Mouse (Mus musculus) lung, embryonic 16.5 days (tissue): ENCODE measurements around the gene Tgtp2. TPM values are rescaled to one million over a fixed set of nuclear protein-coding genes. Genes with fewer than 3 reads are reported as not detected.
A peak's percentile ranks its signal among the peaks of the same experiment; 100 is the strongest.

Source experiments
- ATAC-seq: fragments of 200-750 bp; cut with Nextera tagmentation; 2 replicates; pipeline ENCODE4 v1.8.0; 2017; ENCODE audit warnings: low read depth, mild to moderate bottlenecking, moderate library complexity
- H3K27ac ChIP-seq: fragments of 300-500 bp; sonication (generic); 2 replicates; pipeline ENCODE4 v1.5.1; 2014; ENCODE audit warnings: mild to moderate bottlenecking, control low read depth, low read length
- H3K27me3 ChIP-seq: fragments of 300-500 bp; sonication (generic); 2 replicates; pipeline ENCODE4 v1.6.1; 2014; ENCODE audit warnings: low read depth, low read length, mixed read lengths; ENCODE audit not compliant: control insufficient read depth, insufficient read depth
- H3K36me3 ChIP-seq: fragments of 300-500 bp; sonication (generic); 2 replicates; pipeline ENCODE4 v1.6.1; 2014; ENCODE audit warnings: low read length; ENCODE audit not compliant: control insufficient read depth, insufficient read depth
- H3K4me1 ChIP-seq: fragments of 300-500 bp; sonication (generic); replicated peaks from 2 replicates; pipeline ENCODE4 v1.6.1; 2014; ENCODE audit warnings: low read length, mixed read lengths; ENCODE audit not compliant: control insufficient read depth, insufficient read depth
- H3K4me2 ChIP-seq: fragments of 300-500 bp; sonication (generic); 2 replicates; pipeline ENCODE4 v1.6.1; 2014; ENCODE audit warnings: low read depth, low read length, control low read depth
- H3K4me3 ChIP-seq: fragments of 300-500 bp; sonication (generic); 2 replicates; pipeline ENCODE4 v1.5.1; 2014; ENCODE audit warnings: mild to moderate bottlenecking, low read length, control low read depth
- H3K9ac ChIP-seq: fragments of 300-500 bp; sonication (generic); 2 replicates; pipeline ENCODE4 v1.6.1; 2014; ENCODE audit warnings: low read length, control low read depth
- H3K9me3 ChIP-seq: fragments of 300-500 bp; sonication (generic); 2 replicates; pipeline ENCODE4 v1.6.1; 2016; ENCODE audit warnings: low read length; ENCODE audit not compliant: control insufficient read depth
- WGBS: fragments of 180-500 bp; shearing (Covaris S2); extraction: QIAGEN DNeasy Blood & Tissue Kit; methylation state at CpG from one replicate; pipeline ENCODE4 v1.1.7; 2014; 5-methylcytosine and 5-hydroxymethylcytosine counted together
- polyA plus RNA-seq: library from polyadenylated mRNA; unstranded; fragments of >200 nt; fragmentation: Nextera tagmentation; extraction: Ambion mirVana; gene quantifications from 2 replicates; pipeline ENCODE4 v1.2.1, GENCODE M21; 2015

Tgtp2 gene
- polyA plus RNA-seq, 1 experiment from 2014 or later = 0.69 TPM

DNA sequence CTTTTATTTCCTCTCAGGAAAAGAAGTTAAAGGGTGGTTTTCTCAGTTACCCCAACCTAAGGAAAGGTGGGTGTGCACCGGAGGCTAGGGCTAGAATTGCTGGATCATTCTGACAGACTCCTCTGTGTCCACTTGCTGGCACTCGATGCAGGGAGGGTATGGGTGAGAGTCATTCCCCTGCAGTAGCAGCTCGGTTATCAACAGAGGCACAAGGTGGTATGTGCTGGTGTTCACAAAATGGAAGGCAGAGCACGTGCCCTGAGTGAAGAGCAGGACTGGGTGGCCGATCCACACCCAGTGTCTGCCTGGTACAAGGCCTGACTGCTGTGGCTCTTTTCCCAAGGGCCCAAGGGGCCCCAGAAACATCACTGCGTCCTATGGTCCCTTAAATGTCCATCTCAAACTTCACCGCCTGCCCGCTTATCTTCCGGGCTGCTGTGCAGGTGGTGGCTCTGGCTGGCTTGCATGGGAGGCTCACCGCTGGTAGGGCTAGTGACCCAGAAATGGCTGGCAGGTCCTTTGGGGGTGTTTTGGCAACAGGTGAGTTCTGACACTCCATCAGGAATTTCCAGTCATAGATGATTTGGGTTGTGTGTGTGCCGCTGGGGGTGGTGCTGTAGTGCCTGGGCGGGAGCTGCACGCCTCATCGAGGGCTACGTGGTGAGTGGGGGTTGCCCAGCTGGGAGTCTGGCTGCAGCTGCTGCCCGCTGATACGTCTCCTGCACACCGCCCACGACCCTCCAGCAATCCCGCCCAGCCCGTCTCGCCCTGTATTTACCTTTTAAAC, 24.0 kb upstream of the Tgtp2 start:
- Histone ChIP-seq H3K36me3 (no peaks in the 10 kb centered on the region), H3K9me3 (no peaks in the 10 kb centered on the region), H3K27ac (peak overlapping the region; percentile 49), H3K4me2 (peak overlapping the region; percentile 47), H3K9ac (0 out of 2 replicates have a peak overlapping the region, but pooled peaks have one; percentile 14), H3K4me1 (peaks cover 9% of the 10 kb centered on the region), H3K4me3 (peak overlapping the region; percentile 23), H3K27me3 (no peaks in the 10 kb centered on the region)
- ATAC-seq = peak; percentile 79
- 30% methylated on average over 22 of the region's 22 CpGs for WGBS

DNA sequence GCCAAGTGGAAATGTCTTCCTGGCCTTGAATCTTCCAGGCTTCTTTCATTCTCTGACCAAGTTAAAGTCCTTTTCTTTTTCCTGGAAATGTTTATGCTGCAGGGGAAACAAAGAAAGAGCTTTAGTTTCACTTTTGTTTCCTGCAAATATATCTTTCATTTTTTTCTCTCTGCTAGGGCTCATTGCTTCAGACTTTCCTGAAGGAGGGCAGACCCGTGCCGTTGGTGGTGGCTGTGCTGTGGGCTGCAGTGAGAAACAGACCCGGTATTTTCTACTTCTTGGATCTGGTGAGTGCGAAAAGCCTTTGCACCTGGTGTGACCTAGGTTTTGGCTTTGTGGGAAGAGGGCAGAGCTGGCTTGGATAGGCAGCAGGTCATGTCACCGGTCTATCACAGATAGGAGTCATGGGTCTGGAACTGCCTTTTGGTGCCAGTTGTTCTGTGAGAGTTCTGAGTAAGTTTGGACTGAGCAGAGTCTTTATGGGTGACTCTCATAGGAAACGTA, 22.9 kb upstream of the Tgtp2 start:
- H3K9ac ChIP-seq = no peak overlapping the region
- 74% methylated on average over 6 of the region's 6 CpGs for WGBS
- ATAC-seq = no peak
- no peak overlapping the region for H3K4me3 ChIP-seq
- peaks cover 9% of the 10 kb centered on the region for H3K4me1 ChIP-seq
- H3K4me2 ChIP-seq = peak overlapping the region; percentile 2; the same call in 1 of the 2 replicates
- no peaks in the 10 kb centered on the region for H3K36me3 ChIP-seq
- no peak overlapping the region; the same call in 1 of the 2 replicates for H3K27ac ChIP-seq
- no peaks in the 10 kb centered on the region for H3K27me3 ChIP-seq
- H3K9me3 ChIP-seq = no peaks in the 10 kb centered on the region

GRCm38 (mm10) chr11:49084875-49085274, 20.9 kb upstream of the Tgtp2 start:
- Histone ChIP-seq H3K27ac (no peak overlapping the region), H3K9me3 (no peaks in the 10 kb centered on the region), H3K4me3 (no peak overlapping the region), H3K36me3 (no peaks in the 10 kb centered on the region), H3K9ac (no peak overlapping the region), H3K27me3 (no peaks in the 10 kb centered on the region), H3K4me2 (no peak overlapping the region), H3K4me1 (peaks cover 9% of the 10 kb centered on the region)
- WGBS = 32% methylated on average over 3 of the region's 3 CpGs
- no peak for ATAC-seq

- Histone ChIP-seq H3K36me3 (no peaks in the 10 kb centered on the region), H3K4me2 (no peak overlapping the region), H3K9ac (no peak overlapping the region), H3K9me3 (no peaks in the 10 kb centered on the region), H3K4me1 (peaks cover 9% of the 10 kb centered on the region), H3K4me3 (no peak overlapping the region), H3K27ac (no peak overlapping the region), H3K27me3 (no peaks in the 10 kb centered on the region)
- no peak for ATAC-seq
- 68% methylated on average over 1 of the region's 1 CpGs for WGBS
Observed at GRCm38 (mm10) chr11:49084385-49084784, 20.4 kb upstream of the Tgtp2 start.

DNA sequence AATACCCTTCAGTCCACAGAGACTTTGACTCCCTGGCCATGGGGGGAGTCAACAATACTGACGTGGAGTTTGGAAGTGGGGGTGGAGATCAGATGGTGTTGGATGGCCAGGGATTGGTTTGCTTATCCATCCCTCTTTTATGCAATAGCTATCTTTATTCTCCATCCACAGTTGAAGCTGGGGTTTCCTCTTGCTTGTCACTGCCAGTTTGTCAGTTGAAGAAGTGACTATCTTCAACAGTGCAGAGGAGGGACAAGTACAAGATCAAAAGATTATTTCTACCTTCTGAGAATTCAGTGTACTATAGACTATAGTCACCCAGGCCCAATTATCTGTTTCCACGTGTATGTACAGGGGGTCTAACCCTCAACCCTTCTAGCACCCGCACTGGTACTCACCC, 19.8 kb upstream of the Tgtp2 start:
- Histone ChIP-seq H3K27me3 (no peaks in the 10 kb centered on the region), H3K4me2 (no peak overlapping the region), H3K9ac (no peak overlapping the region), H3K9me3 (no peaks in the 10 kb centered on the region), H3K27ac (no peak overlapping the region), H3K4me3 (no peak overlapping the region), H3K36me3 (no peaks in the 10 kb centered on the region), H3K4me1 (peaks cover 9% of the 10 kb centered on the region)
- ATAC-seq = no peak
- 71% methylated on average over 3 of the region's 3 CpGs for WGBS

DNA sequence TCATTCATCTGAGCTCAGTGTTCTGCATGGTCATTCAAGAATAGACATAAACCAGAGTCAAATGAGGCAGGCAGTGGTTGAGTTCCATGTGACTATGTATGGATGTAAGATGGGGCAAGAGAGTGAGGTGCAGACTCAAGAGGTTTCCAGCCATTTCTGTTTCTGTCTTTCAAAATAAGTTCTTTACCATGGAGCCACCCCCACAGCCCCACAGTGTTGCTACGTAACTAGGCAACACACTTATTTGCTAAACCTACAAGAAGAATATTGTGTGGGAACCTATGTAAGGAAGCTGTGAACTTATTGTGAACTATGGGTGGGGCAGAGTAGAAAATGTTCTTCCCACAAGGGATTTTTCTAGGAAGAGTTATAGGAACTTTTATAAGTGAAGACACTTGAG, 19.1 kb upstream of the Tgtp2 start:
- Histone ChIP-seq H3K27ac (no peak overlapping the region), H3K4me2 (no peak overlapping the region), H3K9me3 (no peaks in the 10 kb centered on the region), H3K4me3 (no peak overlapping the region), H3K9ac (no peak overlapping the region), H3K36me3 (no peaks in the 10 kb centered on the region), H3K4me1 (peaks cover 5% of the 10 kb centered on the region), H3K27me3 (no peaks in the 10 kb centered on the region)
- 86% methylated on average over 1 of the region's 1 CpGs for WGBS
- ATAC-seq = no peak

GRCm38 (mm10) chr11:49081886-49082285, 17.9 kb upstream of the Tgtp2 start:
- Histone ChIP-seq H3K9ac (no peak overlapping the region), H3K9me3 (no peaks in the 10 kb centered on the region), H3K36me3 (no peaks in the 10 kb centered on the region), H3K27me3 (no peaks in the 10 kb centered on the region), H3K27ac (no peak overlapping the region), H3K4me2 (no peak overlapping the region), H3K4me1 (no peaks in the 10 kb centered on the region), H3K4me3 (no peak overlapping the region)
- no peak for ATAC-seq
- WGBS = 72% methylated on average over 3 of the region's 3 CpGs

DNA sequence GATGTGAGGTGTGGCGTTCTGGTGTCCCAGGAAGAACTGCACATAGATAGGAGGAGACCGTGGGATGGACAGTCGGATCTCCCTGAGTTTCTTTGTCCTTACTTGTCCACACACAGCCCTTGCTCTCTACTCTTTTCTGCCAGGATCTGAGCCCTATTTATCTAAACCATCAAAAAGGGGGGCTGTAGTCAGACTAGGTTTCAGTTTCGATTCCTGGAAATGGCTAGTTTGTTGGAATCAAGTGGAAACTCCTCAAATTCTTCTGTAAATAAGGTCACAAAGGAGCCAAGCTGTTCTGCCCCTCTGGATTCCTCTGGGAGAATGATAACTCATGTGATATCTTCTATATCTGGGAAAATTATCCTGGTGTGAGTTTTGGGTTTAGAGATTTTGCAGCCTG, 17.4 kb upstream of the Tgtp2 start:
- no peak overlapping the region for H3K9ac ChIP-seq
- no peaks in the 10 kb centered on the region for H3K27me3 ChIP-seq
- no peaks in the 10 kb centered on the region for H3K4me1 ChIP-seq
- no peak overlapping the region for H3K4me3 ChIP-seq
- 62% methylated on average over 4 of the region's 4 CpGs for WGBS
- ATAC-seq = no peak
- H3K9me3 ChIP-seq = no peaks in the 10 kb centered on the region
- H3K36me3 ChIP-seq = no peaks in the 10 kb centered on the region
- no peak overlapping the region for H3K4me2 ChIP-seq
- H3K27ac ChIP-seq = no peak overlapping the region

GRCm38 (mm10) chr11:49080636-49081035, 16.6 kb upstream of the Tgtp2 start:
- no peak overlapping the region for H3K27ac ChIP-seq
- H3K9me3 ChIP-seq = no peaks in the 10 kb centered on the region
- H3K4me1 ChIP-seq = no peaks in the 10 kb centered on the region
- H3K4me2 ChIP-seq = no peak overlapping the region
- H3K27me3 ChIP-seq = no peaks in the 10 kb centered on the region
- H3K36me3 ChIP-seq = no peaks in the 10 kb centered on the region
- ATAC-seq = no peak
- H3K4me3 ChIP-seq = no peak overlapping the region
- H3K9ac ChIP-seq = no peak overlapping the region
- 69% methylated on average over 1 of the region's 1 CpGs for WGBS
